Mouse (Mus musculus): Measurements from ENCODE around the gene Tril.

Tril gene

GRCm38 (mm10) chr6:53820486-53820985 is at the start of gene Tril:
Tril (minus strand) TSS chr6:53820830.
- DNase-seq (ENCODE audit: inconsistent age in 2 of 2, low spot score in 1 of 2), result peak; percentile 68 to 84

GRCm38 (mm10) chr6:53863011-53863410 is 42.4 kb upstream of the Tril start:
- DNase-seq (ENCODE audit: inconsistent age in 2 of 2, low spot score in 1 of 2), result no peak

- no peak for DNase-seq (ENCODE audit: inconsistent age in 2 of 2, low spot score in 1 of 2)
Observed at GRCm38 (mm10) chr6:53859106-53859505, 38.5 kb upstream of the Tril start.

GRCm38 (mm10) chr6:53857822-53858221 is 37.2 kb upstream of the Tril start:
- peak in 1 of 2 experiments; percentile 34 for DNase-seq (ENCODE audit: inconsistent age in 2 of 2, low spot score in 1 of 2)

GRCm38 (mm10) chr6:53856775-53857174 is 36.1 kb upstream of the Tril start:
- no peak for DNase-seq (ENCODE audit: inconsistent age in 2 of 2, low spot score in 1 of 2)

GRCm38 (mm10) chr6:53854971-53855856 is 34.6 kb upstream of the Tril start:
- DNase-seq (ENCODE audit: inconsistent age in 2 of 2, low spot score in 1 of 2), result no peak

GRCm38 (mm10) chr6:53854226-53854625 is 33.6 kb upstream of the Tril start:
- DNase-seq (ENCODE audit: inconsistent age in 2 of 2, low spot score in 1 of 2), result no peak

- no peak for DNase-seq (ENCODE audit: inconsistent age in 2 of 2, low spot score in 1 of 2)
Observed at GRCm38 (mm10) chr6:53853546-53853945, 32.9 kb upstream of the Tril start.

- DNase-seq (ENCODE audit: inconsistent age in 2 of 2, low spot score in 1 of 2), result no peak
Observed at GRCm38 (mm10) chr6:53844626-53845025, 24.0 kb upstream of the Tril start.

GRCm38 (mm10) chr6:53825213-53825612 is 4.6 kb upstream of the Tril start:
- DNase-seq (ENCODE audit: inconsistent age in 2 of 2, low spot score in 1 of 2), result no peak

- DNase-seq (ENCODE audit: inconsistent age in 2 of 2, low spot score in 1 of 2), result peak in 1 of 2 experiments; percentile 58
Observed at GRCm38 (mm10) chr6:53821041-53821501, 441 bp upstream of the Tril start.

GRCm38 (mm10) chr6:53819761-53820485 is 707 bp downstream of the Tril start:
- DNase-seq (ENCODE audit: inconsistent age in 2 of 2, low spot score in 1 of 2), result peak in 1 of 2 experiments; percentile 41

- peak; percentile 36 to 63 for DNase-seq (ENCODE audit: inconsistent age in 2 of 2, low spot score in 1 of 2)
Observed at GRCm38 (mm10) chr6:53818732-53819661, 1.6 kb downstream of the Tril start.

- peak; percentile 85 to 93 for DNase-seq (ENCODE audit: inconsistent age in 2 of 2, low spot score in 1 of 2)
Observed at GRCm38 (mm10) chr6:53818264-53818731, 2.3 kb downstream of the Tril start.

- no peak for DNase-seq (ENCODE audit: inconsistent age in 2 of 2, low spot score in 1 of 2)
Observed at GRCm38 (mm10) chr6:53817763-53818174, 2.9 kb downstream of the Tril start.

GRCm38 (mm10) chr6:53816661-53817060 is 4.0 kb downstream of the Tril start:
- DNase-seq (ENCODE audit: inconsistent age in 2 of 2, low spot score in 1 of 2), result no peak

GRCm38 (mm10) chr6:53815691-53816090 is 4.9 kb downstream of the Tril start:
- peak in 1 of 2 experiments; percentile 44 for DNase-seq (ENCODE audit: inconsistent age in 2 of 2, low spot score in 1 of 2)

GRCm38 (mm10) chr6:53814214-53814613 is 6.4 kb downstream of the Tril start:
- no peak for DNase-seq (ENCODE audit: inconsistent age in 2 of 2, low spot score in 1 of 2)

- DNase-seq (ENCODE audit: inconsistent age in 2 of 2, low spot score in 1 of 2), result peak in 1 of 2 experiments; percentile 14
Observed at GRCm38 (mm10) chr6:53812242-53812641, 8.4 kb downstream of the Tril start.

GRCm38 (mm10) chr6:53808801-53809200 is 11.8 kb downstream of the Tril start:
- DNase-seq (ENCODE audit: inconsistent age in 2 of 2, low spot score in 1 of 2), result peak; percentile 40 to 55
